Mouse (Mus musculus): Measurements from ENCODE around the gene Zeb2. TPM values are rescaled to one million over a fixed set of nuclear protein-coding genes. Genes with fewer than 3 reads are reported as not detected.

Gene Zeb2
- polyA plus RNA-seq, 1 experiment: 59.0 TPM

GRCm38 (mm10) chr2:45128696-45129095, 11.5 kb upstream of the Zeb2 start:
- WGBS: 93% methylated on average over 2 of the region's 2 CpGs
- no peak for TF ChIP-seq POLR2A (IDR thresholded peaks at IDR 0.05; ENCODE audit: borderline replicate concordance, extremely low read depth, low read depth, low read length)
- no peak for TF ChIP-seq CTCF (IDR thresholded peaks at IDR 0.05; ENCODE audit: insufficient read depth, low read length)
- Histone ChIP-seq H3K4me1 (ENCODE audit: control insufficient read depth, insufficient read depth, low read length) (no peaks in the 10 kb centered on the region), H3K4me3 (replicated peaks; ENCODE audit: extremely low read depth, low read depth, low read length) (no peak overlapping the region)
- no peak for DNase-seq

- Histone ChIP-seq H3K4me1 (ENCODE audit: control insufficient read depth, insufficient read depth, low read length) (no peaks in the 10 kb centered on the region), H3K4me3 (replicated peaks; ENCODE audit: extremely low read depth, low read depth, low read length) (no peak overlapping the region)
- DNase-seq: no peak
- WGBS: 81% methylated on average over 5 of the region's 5 CpGs
- TF ChIP-seq CTCF (IDR thresholded peaks at IDR 0.05; ENCODE audit: insufficient read depth, low read length) (no peak), POLR2A (IDR thresholded peaks at IDR 0.05; ENCODE audit: borderline replicate concordance, extremely low read depth, low read depth, low read length) (no peak)
Measured at GRCm38 (mm10) chr2:45126401-45126800, 9.2 kb upstream of the Zeb2 start.

- DNase-seq: no peak
- Histone ChIP-seq H3K4me1 (ENCODE audit: control insufficient read depth, insufficient read depth, low read length) (no peaks in the 10 kb centered on the region), H3K4me3 (replicated peaks; ENCODE audit: extremely low read depth, low read depth, low read length) (no peak overlapping the region)
- 57% methylated on average over 4 of the region's 4 CpGs for WGBS
- TF ChIP-seq POLR2A (IDR thresholded peaks at IDR 0.05; ENCODE audit: borderline replicate concordance, extremely low read depth, low read depth, low read length): no peak
- no peak for TF ChIP-seq CTCF (IDR thresholded peaks at IDR 0.05; ENCODE audit: insufficient read depth, low read length)
Measured at GRCm38 (mm10) chr2:45125181-45125580, 8.0 kb upstream of the Zeb2 start.

GRCm38 (mm10) chr2:45123490-45123889, 6.3 kb upstream of the Zeb2 start:
- no peak for DNase-seq
- TF ChIP-seq CTCF (IDR thresholded peaks at IDR 0.05; ENCODE audit: insufficient read depth, low read length): no peak
- TF ChIP-seq POLR2A (IDR thresholded peaks at IDR 0.05; ENCODE audit: borderline replicate concordance, extremely low read depth, low read depth, low read length): no peak
- Histone ChIP-seq H3K4me1 (ENCODE audit: control insufficient read depth, insufficient read depth, low read length) (no peaks in the 10 kb centered on the region), H3K4me3 (replicated peaks; ENCODE audit: extremely low read depth, low read depth, low read length) (no peak overlapping the region)
- WGBS: 75% methylated on average over 5 of the region's 5 CpGs

- TF ChIP-seq POLR2A (IDR thresholded peaks at IDR 0.05; ENCODE audit: borderline replicate concordance, extremely low read depth, low read depth, low read length) (no peak), CTCF (IDR thresholded peaks at IDR 0.05; ENCODE audit: insufficient read depth, low read length) (no peak)
- WGBS: 55% methylated on average over 3 of the region's 3 CpGs
- peak overlapping the region; percentile 12 for H3K4me3 ChIP-seq (replicated peaks; ENCODE audit: extremely low read depth, low read depth, low read length)
- no peak for DNase-seq
- H3K4me1 ChIP-seq (ENCODE audit: control insufficient read depth, insufficient read depth, low read length): no peaks in the 10 kb centered on the region; the same call in 1 of the 2 replicates
Measured at GRCm38 (mm10) chr2:45118121-45118520, 926 bp upstream of the Zeb2 start.

GRCm38 (mm10) chr2:45117592-45117991, 397 bp upstream of the Zeb2 start:
- no peaks in the 10 kb centered on the region; the same call in 1 of the 2 replicates for H3K4me1 ChIP-seq (ENCODE audit: control insufficient read depth, insufficient read depth, low read length)
- WGBS: 35% methylated on average over 7 of the region's 7 CpGs
- TF ChIP-seq POLR2A (IDR thresholded peaks at IDR 0.05; ENCODE audit: borderline replicate concordance, extremely low read depth, low read depth, low read length): no peak
- TF ChIP-seq CTCF (IDR thresholded peaks at IDR 0.05; ENCODE audit: insufficient read depth, low read length): no peak
- DNase-seq: no peak
- H3K4me3 ChIP-seq (replicated peaks; ENCODE audit: extremely low read depth, low read depth, low read length): peak overlapping the region; percentile 73

GRCm38 (mm10) chr2:45116531-45117024, 617 bp downstream of the Zeb2 start:
- peak overlapping the region; percentile 75 for H3K4me3 ChIP-seq (replicated peaks; ENCODE audit: extremely low read depth, low read depth, low read length)
- DNase-seq: peak; percentile 34
- no peak for TF ChIP-seq CTCF (IDR thresholded peaks at IDR 0.05; ENCODE audit: insufficient read depth, low read length)
- TF ChIP-seq POLR2A (IDR thresholded peaks at IDR 0.05; ENCODE audit: borderline replicate concordance, extremely low read depth, low read depth, low read length): no peak
- H3K4me1 ChIP-seq (ENCODE audit: control insufficient read depth, insufficient read depth, low read length): no peaks in the 10 kb centered on the region; the same call in 1 of the 2 replicates
- 1% methylated on average over 25 of the region's 25 CpGs for WGBS

- 8% methylated on average over 23 of the region's 23 CpGs for WGBS
- TF ChIP-seq POLR2A (IDR thresholded peaks at IDR 0.05; ENCODE audit: borderline replicate concordance, extremely low read depth, low read depth, low read length) (peak; percentile 52; the same call in 1 of the 2 replicates), CTCF (IDR thresholded peaks at IDR 0.05; ENCODE audit: insufficient read depth, low read length) (no peak)
- H3K4me3 ChIP-seq (replicated peaks; ENCODE audit: extremely low read depth, low read depth, low read length): peak overlapping the region; percentile 75
- peak; percentile 51 for DNase-seq
- H3K4me1 ChIP-seq (ENCODE audit: control insufficient read depth, insufficient read depth, low read length): no peaks in the 10 kb centered on the region; the same call in 1 of the 2 replicates
Measured at GRCm38 (mm10) chr2:45115720-45116495, 1.3 kb downstream of the Zeb2 start.

GRCm38 (mm10) chr2:45115211-45115610, 2.0 kb downstream of the Zeb2 start:
- H3K4me3 ChIP-seq (replicated peaks; ENCODE audit: extremely low read depth, low read depth, low read length): peak overlapping the region; percentile 8
- no peak for TF ChIP-seq POLR2A (IDR thresholded peaks at IDR 0.05; ENCODE audit: borderline replicate concordance, extremely low read depth, low read depth, low read length)
- no peak for TF ChIP-seq CTCF (IDR thresholded peaks at IDR 0.05; ENCODE audit: insufficient read depth, low read length)
- no peak for DNase-seq
- 29% methylated on average over 6 of the region's 6 CpGs for WGBS
- no peaks in the 10 kb centered on the region; the same call in 1 of the 2 replicates for H3K4me1 ChIP-seq (ENCODE audit: control insufficient read depth, insufficient read depth, low read length)

GRCm38 (mm10) chr2:45114596-45114995, 2.6 kb downstream of the Zeb2 start:
- no peak overlapping the region for H3K4me3 ChIP-seq (replicated peaks; ENCODE audit: extremely low read depth, low read depth, low read length)
- DNase-seq: no peak
- no peak for TF ChIP-seq CTCF (IDR thresholded peaks at IDR 0.05; ENCODE audit: insufficient read depth, low read length)
- TF ChIP-seq POLR2A (IDR thresholded peaks at IDR 0.05; ENCODE audit: borderline replicate concordance, extremely low read depth, low read depth, low read length): no peak
- no peaks in the 10 kb centered on the region; the same call in 1 of the 2 replicates for H3K4me1 ChIP-seq (ENCODE audit: control insufficient read depth, insufficient read depth, low read length)
- WGBS: 38% methylated on average over 2 of the region's 2 CpGs
